Mouse (Mus musculus): Measurements from ENCODE around the gene Gng13. TPM values are rescaled to one million over a fixed set of nuclear protein-coding genes. Genes with fewer than 3 reads are reported as not detected.

Gene Gng13
- 2.1 and 2.8 TPM in 2 replicates for polyA plus RNA-seq (2015; fragmentation: Nextera tagmentation; extraction: Ambion mirVana)

- H3K27me3 ChIP-seq = peaks cover 38% of the 10 kb centered on the region
- peak within 1 kb of the TSS; percentile 65 for H3K4me2 ChIP-seq
- no peaks in the 10 kb centered on the region for H3K9me3 ChIP-seq
- H3K4me3 ChIP-seq = peak within 1 kb of the TSS; percentile 37
- H3K4me1 ChIP-seq (replicated peaks) = peaks cover 14% of the 10 kb centered on the region
- ATAC-seq (ENCODE audit: low read depth) = 0 out of 2 replicates have a peak, but pooled peaks have one; percentile 21
- H3K27ac ChIP-seq (replicated peaks) = no peak within 1 kb of the TSS
- 0 out of 2 replicates have a peak, but pooled peaks cover under 1% of the 10 kb centered on the region for H3K36me3 ChIP-seq
- peak within 1 kb of the TSS; percentile 67 for H3K9ac ChIP-seq
- WGBS = 1% methylated on average over 45 of the region's 45 CpGs
Observed at GRCm38 (mm10) chr17:25716711-25717637, at the start of gene Gng13. Gng13 (plus strand) TSS chr17:25717171.

- no peak overlapping the region for H3K4me3 ChIP-seq
- no peaks in the 10 kb centered on the region for H3K27me3 ChIP-seq
- H3K9me3 ChIP-seq = no peaks in the 10 kb centered on the region
- H3K9ac ChIP-seq = no peak overlapping the region
- H3K4me1 ChIP-seq (replicated peaks) = peaks cover 37% of the 10 kb centered on the region
- H3K27ac ChIP-seq (replicated peaks) = no peak overlapping the region
- H3K4me2 ChIP-seq = no peak overlapping the region
- WGBS = 51% methylated on average over 7 of the region's 7 CpGs
- peak; percentile 20; the same call in 1 of the 2 replicates for ATAC-seq (ENCODE audit: low read depth)
- H3K36me3 ChIP-seq = no peaks in the 10 kb centered on the region
Observed at GRCm38 (mm10) chr17:25668481-25669055, 48.4 kb upstream of the Gng13 start.

DNA sequence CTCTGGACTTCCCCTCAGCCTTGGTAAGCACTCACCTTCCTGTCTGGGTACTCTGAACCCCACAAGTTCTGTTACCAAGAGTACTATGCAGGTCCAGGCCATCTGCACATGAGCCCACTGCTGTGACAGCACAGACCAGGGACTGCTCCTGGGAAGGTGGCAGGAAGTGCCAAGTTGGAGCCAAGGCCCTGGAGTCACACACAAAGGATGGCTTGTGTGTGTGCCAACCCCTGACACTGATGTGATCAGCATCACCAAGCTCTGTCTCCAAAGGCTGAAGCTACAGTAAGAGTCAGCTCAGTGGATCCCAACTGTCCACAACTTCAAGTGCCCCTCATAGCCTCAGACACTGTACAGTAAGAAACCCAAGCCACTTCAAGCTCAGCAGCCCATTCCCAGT lies 44.0 kb upstream of the Gng13 start:
- Histone ChIP-seq H3K4me2 (no peak overlapping the region), H3K9ac (no peak overlapping the region), H3K4me3 (no peak overlapping the region), H3K4me1 (replicated peaks) (peaks cover 20% of the 10 kb centered on the region), H3K36me3 (no peaks in the 10 kb centered on the region), H3K27me3 (no peaks in the 10 kb centered on the region), H3K9me3 (0 out of 2 replicates have a peak, but pooled peaks cover 4% of the 10 kb centered on the region), H3K27ac (replicated peaks) (no peak overlapping the region)
- ATAC-seq (ENCODE audit: low read depth) = no peak; the same call in 1 of the 2 replicates

GRCm38 (mm10) chr17:25677969-25678368 lies 39.0 kb upstream of the Gng13 start:
- Histone ChIP-seq H3K4me1 (replicated peaks) (peaks cover 15% of the 10 kb centered on the region), H3K27me3 (no peaks in the 10 kb centered on the region), H3K9me3 (0 out of 2 replicates have a peak, but pooled peaks cover 4% of the 10 kb centered on the region), H3K9ac (no peak overlapping the region), H3K4me2 (no peak overlapping the region), H3K27ac (replicated peaks) (no peak overlapping the region), H3K4me3 (no peak overlapping the region), H3K36me3 (no peaks in the 10 kb centered on the region)
- 51% methylated on average over 6 of the region's 6 CpGs for WGBS
- no peak for ATAC-seq (ENCODE audit: low read depth)

- ATAC-seq (ENCODE audit: low read depth) = no peak
Observed at GRCm38 (mm10) chr17:25679818-25680217, 37.2 kb upstream of the Gng13 start.

DNA sequence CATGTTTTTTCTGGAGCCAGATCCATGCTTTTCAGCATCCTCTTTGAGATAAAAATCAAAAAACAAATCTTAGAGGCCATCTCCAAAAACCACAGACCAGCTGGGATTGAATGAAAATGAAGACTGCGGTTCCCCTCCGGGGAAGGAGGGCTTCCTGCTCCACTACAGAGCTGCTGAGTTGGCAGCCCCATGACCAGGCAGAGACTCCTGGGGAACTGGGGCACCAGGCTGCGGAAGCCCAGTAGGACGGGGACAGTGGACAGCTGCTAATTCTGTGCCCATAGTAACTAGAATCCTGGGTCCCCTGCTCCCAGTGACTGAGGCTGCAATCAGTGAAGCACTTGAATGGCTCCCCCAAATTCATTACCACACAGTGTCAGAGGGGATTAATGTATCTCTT lies 35.3 kb upstream of the Gng13 start:
- Histone ChIP-seq H3K4me1 (replicated peaks) (peaks cover 15% of the 10 kb centered on the region), H3K9ac (no peak overlapping the region), H3K4me3 (no peak overlapping the region), H3K9me3 (no peaks in the 10 kb centered on the region), H3K36me3 (no peaks in the 10 kb centered on the region), H3K27ac (replicated peaks) (no peak overlapping the region), H3K4me2 (no peak overlapping the region), H3K27me3 (no peaks in the 10 kb centered on the region)
- no peak for ATAC-seq (ENCODE audit: low read depth)
- WGBS = 87% methylated on average over 4 of the region's 4 CpGs

More at GRCm38 (mm10) chr17:25679818-25680217, 37.2 kb upstream of the Gng13 start:
- no peak overlapping the region for H3K27ac ChIP-seq (replicated peaks)
- H3K4me3 ChIP-seq = no peak overlapping the region
- no peak overlapping the region for H3K4me2 ChIP-seq
- H3K4me1 ChIP-seq (replicated peaks) = peaks cover 15% of the 10 kb centered on the region
- WGBS = 3% methylated on average over 5 of the region's 5 CpGs
- no peaks in the 10 kb centered on the region for H3K36me3 ChIP-seq
- H3K9ac ChIP-seq = 0 out of 2 replicates have a peak overlapping the region, but pooled peaks have one; percentile 34
- no peaks in the 10 kb centered on the region for H3K27me3 ChIP-seq
- 0 out of 2 replicates have a peak, but pooled peaks cover 4% of the 10 kb centered on the region for H3K9me3 ChIP-seq

GRCm38 (mm10) chr17:25686323-25686722 lies 30.6 kb upstream of the Gng13 start:
- Histone ChIP-seq H3K4me1 (replicated peaks) (no peaks in the 10 kb centered on the region), H3K36me3 (no peaks in the 10 kb centered on the region), H3K9me3 (no peaks in the 10 kb centered on the region), H3K27me3 (no peaks in the 10 kb centered on the region), H3K27ac (replicated peaks) (no peak overlapping the region), H3K4me2 (no peak overlapping the region), H3K4me3 (no peak overlapping the region), H3K9ac (no peak overlapping the region)
- 55% methylated on average over 7 of the region's 7 CpGs for WGBS
- no peak for ATAC-seq (ENCODE audit: low read depth)

DNA sequence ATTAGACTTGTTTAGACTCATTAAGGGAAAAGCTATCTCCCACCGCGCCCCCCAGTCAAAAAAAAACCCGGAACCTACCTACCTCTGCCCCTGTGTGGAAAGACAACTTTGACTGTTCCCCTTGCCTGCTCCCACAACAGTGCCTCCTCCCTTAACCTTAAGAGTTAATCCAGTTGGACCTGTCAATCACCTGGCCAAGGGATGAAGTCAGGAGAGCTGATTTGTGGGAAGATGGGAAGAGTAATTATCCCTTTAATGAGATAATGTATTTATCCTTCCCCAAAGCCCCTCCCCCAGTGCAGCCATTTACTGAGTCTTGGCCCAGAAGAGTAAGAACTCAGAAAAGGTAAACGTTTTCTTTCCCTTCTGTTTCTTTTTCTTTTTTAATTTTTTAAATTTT lies 28.0 kb upstream of the Gng13 start:
- Histone ChIP-seq H3K27ac (replicated peaks) (no peak overlapping the region), H3K4me3 (no peak overlapping the region), H3K9ac (no peak overlapping the region), H3K27me3 (no peaks in the 10 kb centered on the region), H3K9me3 (no peaks in the 10 kb centered on the region), H3K4me2 (no peak overlapping the region), H3K36me3 (no peaks in the 10 kb centered on the region), H3K4me1 (replicated peaks) (no peaks in the 10 kb centered on the region)
- 88% methylated on average over 4 of the region's 4 CpGs for WGBS
- ATAC-seq (ENCODE audit: low read depth) = no peak

- H3K36me3 ChIP-seq = no peaks in the 10 kb centered on the region
- WGBS = 52% methylated on average over 1 of the region's 1 CpGs
- no peak overlapping the region for H3K4me3 ChIP-seq
- H3K27ac ChIP-seq (replicated peaks) = no peak overlapping the region
- H3K27me3 ChIP-seq = no peaks in the 10 kb centered on the region; the same call in 1 of the 2 replicates
- H3K9me3 ChIP-seq = no peaks in the 10 kb centered on the region
- H3K9ac ChIP-seq = no peak overlapping the region
- no peaks in the 10 kb centered on the region for H3K4me1 ChIP-seq (replicated peaks)
- no peak overlapping the region for H3K4me2 ChIP-seq
- ATAC-seq (ENCODE audit: low read depth) = no peak
Observed at GRCm38 (mm10) chr17:25696263-25696662, 20.7 kb upstream of the Gng13 start.

DNA sequence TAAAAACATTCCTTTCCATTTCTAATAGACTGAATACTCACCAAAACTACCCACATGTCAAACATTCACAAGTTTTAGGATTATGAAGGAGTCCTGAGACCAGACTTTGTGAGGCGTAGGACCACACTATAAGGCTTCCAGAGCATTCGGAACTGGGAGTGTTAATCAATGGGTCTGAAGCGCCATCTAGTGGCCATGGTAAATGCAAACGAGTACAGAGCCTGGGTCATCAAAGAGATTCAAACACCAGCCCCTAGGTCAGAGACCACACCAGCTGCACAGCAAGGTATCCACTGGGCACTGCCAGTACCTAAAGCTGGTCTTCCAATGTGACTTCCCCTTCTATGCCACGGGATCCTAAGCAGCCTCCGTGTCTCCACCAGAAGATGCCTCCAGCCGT lies 18.5 kb upstream of the Gng13 start:
- Histone ChIP-seq H3K27me3 (no peaks in the 10 kb centered on the region; the same call in 1 of the 2 replicates), H3K4me2 (no peak overlapping the region), H3K36me3 (no peaks in the 10 kb centered on the region), H3K9me3 (no peaks in the 10 kb centered on the region), H3K4me3 (no peak overlapping the region), H3K9ac (no peak overlapping the region), H3K4me1 (replicated peaks) (no peaks in the 10 kb centered on the region), H3K27ac (replicated peaks) (no peak overlapping the region)
- ATAC-seq (ENCODE audit: low read depth) = 0 out of 2 replicates have a peak, but pooled peaks have one; percentile 65
- WGBS = 14% methylated on average over 7 of the region's 7 CpGs

GRCm38 (mm10) chr17:25700863-25701496 lies 16.0 kb upstream of the Gng13 start:
- no peaks in the 10 kb centered on the region for H3K9me3 ChIP-seq
- H3K4me2 ChIP-seq = no peak overlapping the region
- no peaks in the 10 kb centered on the region for H3K4me1 ChIP-seq (replicated peaks)
- ATAC-seq (ENCODE audit: low read depth) = no peak
- 58% methylated on average over 9 of the region's 9 CpGs for WGBS
- H3K27me3 ChIP-seq = no peaks in the 10 kb centered on the region; the same call in 1 of the 2 replicates
- H3K9ac ChIP-seq = no peak overlapping the region
- no peak overlapping the region for H3K27ac ChIP-seq (replicated peaks)
- no peak overlapping the region for H3K4me3 ChIP-seq
- no peaks in the 10 kb centered on the region for H3K36me3 ChIP-seq

DNA sequence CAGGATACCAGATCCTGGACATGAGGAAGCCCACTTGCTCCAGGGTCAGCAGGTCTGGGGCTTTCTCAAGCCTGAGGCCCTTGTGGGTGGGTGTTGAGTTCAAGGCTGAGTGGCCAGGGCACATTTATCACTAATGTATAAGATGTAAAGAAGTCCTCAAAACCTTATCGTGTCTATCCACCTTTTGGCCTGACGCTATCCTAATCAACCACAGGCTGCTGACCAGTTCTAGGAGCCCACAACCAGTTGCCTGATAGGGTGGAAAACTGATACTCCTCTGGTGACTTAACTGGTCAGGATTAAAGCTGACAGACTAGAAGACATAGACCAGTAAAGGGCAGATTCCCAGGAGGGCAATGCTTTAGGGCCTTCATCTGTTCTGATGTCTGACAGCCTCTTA lies 7.0 kb upstream of the Gng13 start:
- no peak overlapping the region for H3K4me3 ChIP-seq

More for the DNA sequence above, 7.0 kb upstream of the Gng13 start:
- Histone ChIP-seq H3K27me3 (peaks cover 1% of the 10 kb centered on the region; the same call in 1 of the 2 replicates), H3K9ac (no peak overlapping the region), H3K36me3 (no peaks in the 10 kb centered on the region), H3K27ac (replicated peaks) (no peak overlapping the region), H3K4me2 (no peak overlapping the region), H3K4me1 (replicated peaks) (no peaks in the 10 kb centered on the region), H3K9me3 (no peaks in the 10 kb centered on the region)
- 94% methylated on average over 2 of the region's 2 CpGs for WGBS
- ATAC-seq (ENCODE audit: low read depth) = no peak
